Mouse (Mus musculus) forebrain, embryonic 14.5 days (tissue): ENCODE measurements around the gene Zkscan4. TPM values are rescaled to one million over a fixed set of nuclear protein-coding genes. Genes with fewer than 3 reads are reported as not detected.
A peak's percentile ranks its signal among the peaks of the same experiment; 100 is the strongest.
"Not testable (repeated sequence)": the region's sequence is repeated elsewhere in the genome, so short reads cannot be mapped to it uniquely, and the experiment has no call there.

Experiments
- ATAC-seq: fragments of 200-750 bp; cut with Nextera tagmentation; 2 replicates; pipeline ENCODE4 v1.8.0; 2017; ENCODE audit warnings: mild to moderate bottlenecking, moderate library complexity
- DNase-seq: peaks from one replicate; pipeline ENCODE4 v3.0.0-alpha.2; 2015; ENCODE audit warnings: low spot score
- H3K27ac ChIP-seq: fragments of 300-500 bp; sonication (generic); 2 replicates; pipeline ENCODE4 v1.5.1; 2014; ENCODE audit warnings: low read depth, mild to moderate bottlenecking, control low read depth, low read length, moderate library complexity
- H3K27me3 ChIP-seq: fragments of 300-500 bp; sonication (generic); replicated peaks from 2 replicates; pipeline ENCODE4 v1.6.1; 2014; ENCODE audit warnings: low read length, control low read depth, mixed read lengths; ENCODE audit not compliant: control insufficient read depth, insufficient read depth
- H3K36me3 ChIP-seq: fragments of 300-500 bp; sonication (generic); 2 replicates; pipeline ENCODE4 v1.6.1; 2014; ENCODE audit warnings: low read length, control low read depth; ENCODE audit not compliant: control insufficient read depth, insufficient read depth
- H3K4me1 ChIP-seq: fragments of 300-500 bp; sonication (generic); 2 replicates; pipeline ENCODE4 v1.6.1; 2014; ENCODE audit warnings: antibody characterized with exemption, low read length, control low read depth; ENCODE audit not compliant: control insufficient read depth, insufficient read depth
- H3K4me2 ChIP-seq: fragments of 300-500 bp; sonication (generic); 2 replicates; pipeline ENCODE4 v1.6.1; 2014; ENCODE audit warnings: mild to moderate bottlenecking, control low read depth, low read length
- H3K4me3 ChIP-seq: fragments of 300-500 bp; sonication (generic); 2 replicates; pipeline ENCODE4 v1.5.1; 2014; ENCODE audit warnings: low read depth, low read length, control low read depth
- H3K9ac ChIP-seq: fragments of 300-500 bp; sonication (generic); 2 replicates; pipeline ENCODE4 v1.6.1; 2014; ENCODE audit warnings: mild to moderate bottlenecking, low read length, control low read depth, moderate library complexity
- H3K9me3 ChIP-seq: fragments of 300-500 bp; sonication (generic); replicated peaks from 2 replicates; pipeline ENCODE4 v1.6.1; 2016; ENCODE audit warnings: low read length, control low read depth, mixed read lengths; ENCODE audit not compliant: control insufficient read depth
- WGBS: fragments of 180-500 bp; shearing (Covaris S2); extraction: QIAGEN DNeasy Blood & Tissue Kit; methylation state at CpG from one replicate; pipeline ENCODE4 v1.1.7; 2014; 5-methylcytosine and 5-hydroxymethylcytosine counted together
- polyA plus RNA-seq: library from polyadenylated mRNA; unstranded; fragments of >200 nt; fragmentation: Nextera tagmentation; extraction: Ambion mirVana; gene quantifications from 2 replicates; pipeline ENCODE4 v1.2.1, GENCODE M21; 2014

The Zkscan4 gene
- polyA plus RNA-seq, 1 experiment from 2014 or later: 8.2 TPM

GRCm38 (mm10) chr13:21454133-21454532, 24.6 kb upstream of the Zkscan4 start:
- H3K4me3 ChIP-seq: no peak overlapping the region

GRCm38 (mm10) chr13:21456347-21456746, 22.4 kb upstream of the Zkscan4 start:
- no peaks in the 10 kb centered on the region for H3K9me3 ChIP-seq
- H3K27ac ChIP-seq: no peak overlapping the region
- WGBS: 9% methylated on average over 4 of the region's 4 CpGs
- H3K36me3 ChIP-seq: peaks cover 3% of the 10 kb centered on the region; the same call in 1 of the 2 replicates
- no peak overlapping the region for H3K4me3 ChIP-seq
- ATAC-seq (no peak), DNase-seq (no peak)
- no peak overlapping the region for H3K4me2 ChIP-seq
- H3K4me1 ChIP-seq: peaks cover 8% of the 10 kb centered on the region
- H3K27me3 ChIP-seq: no peaks in the 10 kb centered on the region
- H3K9ac ChIP-seq: no peak overlapping the region

More at GRCm38 (mm10) chr13:21454133-21454532, 24.6 kb upstream of the Zkscan4 start:
- peaks cover 8% of the 10 kb centered on the region for H3K4me1 ChIP-seq
- H3K36me3 ChIP-seq: peaks cover 5% of the 10 kb centered on the region
- no peaks in the 10 kb centered on the region for H3K9me3 ChIP-seq
- no peaks in the 10 kb centered on the region for H3K27me3 ChIP-seq
- ATAC-seq (no peak), DNase-seq (no peak)
- no peak overlapping the region for H3K9ac ChIP-seq
- WGBS: 97% methylated on average over 3 of the region's 3 CpGs
- no peak overlapping the region for H3K4me2 ChIP-seq
- no peak overlapping the region for H3K27ac ChIP-seq

GRCm38 (mm10) chr13:21462516-21462915, 16.2 kb upstream of the Zkscan4 start:
- H3K27ac ChIP-seq, ATAC-seq, H3K27me3 ChIP-seq, H3K36me3 ChIP-seq, DNase-seq, H3K4me1 ChIP-seq, H3K9ac ChIP-seq, H3K4me2 ChIP-seq, H3K9me3 ChIP-seq, H3K4me3 ChIP-seq: not testable (repeated sequence)
- 52% methylated on average over 9 of the region's 9 CpGs for WGBS

- Histone ChIP-seq H3K4me2 (no peak overlapping the region; the same call in 1 of the 2 replicates), H3K9me3 (no peaks in the 10 kb centered on the region), H3K4me1 (no peaks in the 10 kb centered on the region; the same call in 1 of the 2 replicates), H3K27ac (no peak overlapping the region), H3K27me3 (no peaks in the 10 kb centered on the region), H3K36me3 (no peaks in the 10 kb centered on the region), H3K4me3 (no peak overlapping the region), H3K9ac (no peak overlapping the region)
- 87% methylated on average over 10 of the region's 10 CpGs for WGBS
- DNase-seq (no peak), ATAC-seq (no peak)
Measured at GRCm38 (mm10) chr13:21467336-21467735, 11.4 kb upstream of the Zkscan4 start.

GRCm38 (mm10) chr13:21468061-21469019, 10.4 kb upstream of the Zkscan4 start, which contains the start of gene Nkapl:
Gene Nkapl (minus strand): TSS chr13:21468509.
- ATAC-seq (peak; percentile 99), DNase-seq (peak; percentile 90)
- Histone ChIP-seq H3K4me2 (peak within 1 kb of the TSS; percentile 66), H3K27ac (no peak within 1 kb of the TSS), H3K4me1 (no peaks in the 10 kb centered on the region; the same call in 1 of the 2 replicates), H3K36me3 (no peaks in the 10 kb centered on the region), H3K4me3 (peak within 1 kb of the TSS; percentile 54), H3K27me3 (no peaks in the 10 kb centered on the region), H3K9ac (peak within 1 kb of the TSS; percentile 72), H3K9me3 (no peaks in the 10 kb centered on the region)
- 1% methylated on average over 54 of the region's 54 CpGs for WGBS

- 14% methylated on average over 9 of the region's 9 CpGs for WGBS
- ATAC-seq (no peak), DNase-seq (no peak)
- H3K36me3 ChIP-seq: no peaks in the 10 kb centered on the region
- H3K4me3 ChIP-seq: no peak overlapping the region
- no peaks in the 10 kb centered on the region for H3K9me3 ChIP-seq
- H3K4me2 ChIP-seq: peak overlapping the region; percentile 66
- no peaks in the 10 kb centered on the region for H3K27me3 ChIP-seq
- no peaks in the 10 kb centered on the region; the same call in 1 of the 2 replicates for H3K4me1 ChIP-seq
- no peak overlapping the region for H3K27ac ChIP-seq
- no peak overlapping the region; the same call in 1 of the 2 replicates for H3K9ac ChIP-seq
Measured at GRCm38 (mm10) chr13:21469097-21469496, 9.6 kb upstream of the Zkscan4 start.

- H3K36me3 ChIP-seq: no peaks in the 10 kb centered on the region
- no peak overlapping the region for H3K4me2 ChIP-seq
- no peaks in the 10 kb centered on the region for H3K9me3 ChIP-seq
- no peaks in the 10 kb centered on the region; the same call in 1 of the 2 replicates for H3K4me1 ChIP-seq
- H3K4me3 ChIP-seq: no peak overlapping the region
- H3K9ac ChIP-seq: no peak overlapping the region
- no peaks in the 10 kb centered on the region for H3K27me3 ChIP-seq
- WGBS: 20% methylated on average over 4 of the region's 4 CpGs
- no peak for DNase-seq
- no peak overlapping the region for H3K27ac ChIP-seq
- ATAC-seq: no peak
Measured at GRCm38 (mm10) chr13:21472427-21472826, 6.3 kb upstream of the Zkscan4 start.

GRCm38 (mm10) chr13:21486881-21487280, 8.2 kb downstream of the Zkscan4 start:
- H3K36me3 ChIP-seq: peaks cover 17% of the 10 kb centered on the region
- H3K4me1 ChIP-seq: no peaks in the 10 kb centered on the region
- no peak overlapping the region for H3K9ac ChIP-seq
- 91% methylated on average over 1 of the region's 1 CpGs for WGBS
- no peaks in the 10 kb centered on the region for H3K27me3 ChIP-seq
- H3K27ac ChIP-seq: no peak overlapping the region
- ATAC-seq (no peak), DNase-seq (no peak)
- H3K9me3 ChIP-seq: no peaks in the 10 kb centered on the region
- no peak overlapping the region for H3K4me3 ChIP-seq
- H3K4me2 ChIP-seq: no peak overlapping the region

- ATAC-seq (no peak), DNase-seq (no peak)
- Histone ChIP-seq H3K4me2 (no peak overlapping the region), H3K27me3 (no peaks in the 10 kb centered on the region), H3K4me1 (no peaks in the 10 kb centered on the region), H3K36me3 (no peaks in the 10 kb centered on the region), H3K9ac (no peak overlapping the region), H3K4me3 (no peak overlapping the region), H3K9me3 (no peaks in the 10 kb centered on the region), H3K27ac (no peak overlapping the region)
- 93% methylated on average over 5 of the region's 5 CpGs for WGBS
Measured at GRCm38 (mm10) chr13:21492847-21493246, 14.1 kb downstream of the Zkscan4 start.
